Mouse (Mus musculus) MEL (cell line): ENCODE data around the gene Gtsf2. TPM values are rescaled to one million over a fixed set of nuclear protein-coding genes. Genes with fewer than 3 reads are reported as not detected.

Experiments
- DNase-seq: peaks from one replicate; pipeline ENCODE4 v3.0.0; 2011; ENCODE audit warnings: low read depth, low spot score
- H3K27ac ChIP-seq: 2 replicates; pipeline ENCODE4 v1.5.1; 2012; ENCODE audit warnings: low read depth, mild to moderate bottlenecking, control low read depth, low read length, moderate library complexity; ENCODE audit not compliant: control insufficient read depth
- H3K27me3 ChIP-seq, 2 experiments: fragments of 150-350 bp in 1 of 2; sonication (generic) in 1 of 2; 2 replicates each; pipeline ENCODE4 v1.6.1; 2012; ENCODE audit warnings: low read length in 2 of 2, mild to moderate bottlenecking in 2 of 2, improper control_type of control experiment in 1 of 2, moderate library complexity in 1 of 2; ENCODE audit not compliant: insufficient read depth in 2 of 2, control insufficient read depth in 1 of 2
- H3K36me3 ChIP-seq, 2 experiments: 2 replicates each; pipeline ENCODE4 v1.6.1; 2012 to 2014; ENCODE audit warnings: low read length in 2 of 2, improper control_type of control experiment in 1 of 2, inconsistent platforms in 1 of 2, mild to moderate bottlenecking in 1 of 2; ENCODE audit not compliant: insufficient read depth in 2 of 2, control insufficient read depth in 1 of 2
- H3K4me1 ChIP-seq, 2 experiments: fragments of 150-350 bp in 1 of 2; sonication (generic) in 1 of 2; 2 replicates each; pipeline ENCODE4 v1.6.1; 2012; ENCODE audit warnings: low read length in 2 of 2, improper control_type of control experiment in 1 of 2, mild to moderate bottlenecking in 1 of 2; ENCODE audit not compliant: insufficient read depth in 2 of 2, control insufficient read depth in 1 of 2
- H3K4me3 ChIP-seq, 2 experiments: fragments of 150-350 bp in 1 of 2; sonication (generic) in 1 of 2; 2 replicates each; pipeline ENCODE4 v1.5.1; 2012; ENCODE audit warnings: low read depth in 2 of 2, low read length in 2 of 2, mild to moderate bottlenecking in 2 of 2, moderate library complexity in 2 of 2, control low read depth in 1 of 2, improper control_type of control experiment in 1 of 2; ENCODE audit not compliant: control insufficient read depth in 1 of 2, insufficient read depth in 1 of 2
- H3K79me2 ChIP-seq: 2 replicates; pipeline ENCODE4 v1.6.1; 2012; ENCODE audit warnings: mild to moderate bottlenecking, low read length, moderate library complexity; ENCODE audit not compliant: control insufficient read depth, poor library complexity, insufficient read depth
- H3K9ac ChIP-seq: 2 replicates; pipeline ENCODE4 v1.6.1; 2012; ENCODE audit warnings: low read depth, mild to moderate bottlenecking, control low read depth, low read length, moderate library complexity; ENCODE audit not compliant: control insufficient read depth, poor library complexity, severe bottlenecking
- H3K9me3 ChIP-seq: fragments of 150-350 bp; sonication (generic); replicated peaks from 2 replicates; pipeline ENCODE4 v1.6.1; 2012; ENCODE audit warnings: mild to moderate bottlenecking, low read length, improper control_type of control experiment, moderate library complexity; ENCODE audit not compliant: insufficient read depth
- BHLHE40 ChIP-seq: IDR thresholded peaks from 2 replicates; pipeline ENCODE4 v1.6.1; 2012; ENCODE audit warnings: low read depth, mild to moderate bottlenecking, inconsistent platforms, low read length, improper control_type of control experiment, borderline replicate concordance
- CHD1 ChIP-seq: IDR thresholded peaks from 2 replicates; pipeline ENCODE4 v1.6.1; 2012; ENCODE audit warnings: low read depth, mild to moderate bottlenecking, inconsistent platforms, low read length, improper control_type of control experiment
- CHD2 ChIP-seq: IDR thresholded peaks from 2 replicates; pipeline ENCODE4 v1.6.1; 2011; ENCODE audit warnings: low read length, improper control_type of control experiment
- CTCF ChIP-seq, 3 experiments: IDR thresholded peaks in 2 of 3; conservative IDR thresholded peaks in 1 of 3; 2 replicates each; pipeline ENCODE4 v1.5.1; 2011 to 2012; ENCODE audit warnings: low read length in 3 of 3, low read depth in 2 of 3, mild to moderate bottlenecking in 2 of 3, improper control_type of control experiment in 1 of 3, inconsistent platforms in 1 of 3, mixed read lengths in 1 of 3, moderate library complexity in 1 of 3; ENCODE audit not compliant: control insufficient read depth in 1 of 3, insufficient read depth in 1 of 3, poor library complexity in 1 of 3, severe bottlenecking in 1 of 3
- E2F4 ChIP-seq: IDR thresholded peaks from 2 replicates; pipeline ENCODE4 v1.6.1; 2011; ENCODE audit warnings: low read depth, low read length, improper control_type of control experiment, borderline replicate concordance
- ELF1 ChIP-seq: IDR thresholded peaks from 2 replicates; pipeline ENCODE4 v1.6.1; 2014; ENCODE audit warnings: low read depth, mild to moderate bottlenecking, inconsistent platforms, low read length, improper control_type of control experiment, moderate library complexity
- EP300 ChIP-seq, 2 experiments: IDR thresholded peaks; 2 replicates each; pipeline ENCODE4 v1.6.1; 2011; ENCODE audit warnings: improper control_type of control experiment in 2 of 2, low read length in 2 of 2, low read depth in 1 of 2, mild to moderate bottlenecking in 1 of 2
- GABPA ChIP-seq: IDR thresholded peaks from 2 replicates; pipeline ENCODE4 v1.6.1; 2012; ENCODE audit warnings: low read depth, mild to moderate bottlenecking, inconsistent platforms, low read length, improper control_type of control experiment, moderate library complexity
- GATA1 ChIP-seq: IDR thresholded peaks from 2 replicates; pipeline ENCODE4 v1.6.1; 2011; ENCODE audit warnings: low read depth, low read length, improper control_type of control experiment
- HCFC1 ChIP-seq: IDR thresholded peaks from 2 replicates; pipeline ENCODE4 v1.6.1; 2012; ENCODE audit warnings: low read depth, mild to moderate bottlenecking, inconsistent platforms, low read length, improper control_type of control experiment, moderate library complexity
- KAT2A ChIP-seq: conservative IDR thresholded peaks from 2 replicates; pipeline ENCODE4 v1.6.1; 2012; ENCODE audit warnings: low read depth, low read length, improper control_type of control experiment, inconsistent platforms
- MXI1 ChIP-seq: IDR thresholded peaks from 2 replicates; pipeline ENCODE4 v1.6.1; 2011; ENCODE audit warnings: mild to moderate bottlenecking, low read depth, low read length, improper control_type of control experiment
- MYC ChIP-seq: IDR thresholded peaks from 2 replicates; pipeline ENCODE4 v1.6.1; 2011; ENCODE audit warnings: low read depth, mild to moderate bottlenecking, low read length, improper control_type of control experiment, moderate library complexity
- NELFE ChIP-seq: IDR thresholded peaks from 2 replicates; pipeline ENCODE4 v1.6.1; 2011; ENCODE audit warnings: low read depth, low read length, improper control_type of control experiment
- POLR2A ChIP-seq, 2 experiments: IDR thresholded peaks; 2 replicates each; pipeline ENCODE4 v1.6.1; 2011 to 2012; ENCODE audit warnings: low read length in 2 of 2, mild to moderate bottlenecking in 2 of 2, control low read depth in 1 of 2, improper control_type of control experiment in 1 of 2, low read depth in 1 of 2, moderate library complexity in 1 of 2; ENCODE audit not compliant: control insufficient read depth in 1 of 2, insufficient read depth in 1 of 2, poor library complexity in 1 of 2
- POLR2AphosphoS5 ChIP-seq: IDR thresholded peaks from 2 replicates; pipeline ENCODE4 v1.6.1; 2012; ENCODE audit warnings: low read depth, borderline replicate concordance, mild to moderate bottlenecking, inconsistent platforms, low read length, moderate library complexity, mixed read lengths
- RAD21 ChIP-seq: IDR thresholded peaks from 2 replicates; pipeline ENCODE4 v1.6.1; 2011; ENCODE audit warnings: mild to moderate bottlenecking, low read depth, low read length, improper control_type of control experiment
- SIN3A ChIP-seq: IDR thresholded peaks from 2 replicates; pipeline ENCODE4 v1.6.1; 2012; ENCODE audit warnings: low read length, improper control_type of control experiment, inconsistent platforms
- UBTF ChIP-seq: IDR thresholded peaks from 2 replicates; pipeline ENCODE4 v1.6.1; 2012; ENCODE audit warnings: low read depth, mild to moderate bottlenecking, inconsistent platforms, low read length, improper control_type of control experiment, moderate library complexity, borderline replicate concordance; ENCODE audit not compliant: insufficient read depth
- USF1 ChIP-seq: IDR thresholded peaks from 2 replicates; pipeline ENCODE4 v1.6.1; 2014; ENCODE audit warnings: low read depth, mild to moderate bottlenecking, inconsistent platforms, low read length, improper control_type of control experiment, moderate library complexity
- USF2 ChIP-seq, 2 experiments: IDR thresholded peaks; 2 replicates each; pipeline ENCODE4 v1.6.1; 2011 to 2012; ENCODE audit warnings: improper control_type of control experiment in 2 of 2, low read length in 2 of 2, borderline replicate concordance in 1 of 2, inconsistent platforms in 1 of 2, low read depth in 1 of 2, mild to moderate bottlenecking in 1 of 2; ENCODE audit not compliant: insufficient read depth in 1 of 2
- ZC3H11A ChIP-seq: IDR thresholded peaks from 2 replicates; pipeline ENCODE4 v1.6.1; 2012; ENCODE audit warnings: low read depth, mild to moderate bottlenecking, inconsistent platforms, low read length, improper control_type of control experiment
- ZKSCAN1 ChIP-seq: IDR thresholded peaks from 2 replicates; pipeline ENCODE4 v1.6.1; 2012; ENCODE audit warnings: low read depth, mild to moderate bottlenecking, inconsistent platforms, low read length, improper control_type of control experiment, moderate library complexity
- ZMIZ1 ChIP-seq: IDR thresholded peaks from 2 replicates; pipeline ENCODE4 v1.6.1; 2012; ENCODE audit warnings: low read depth, mild to moderate bottlenecking, inconsistent platforms, low read length, improper control_type of control experiment, moderate library complexity
- ZNF384 ChIP-seq: IDR thresholded peaks from 2 replicates; pipeline ENCODE4 v1.6.1; 2012; ENCODE audit warnings: low read depth, mild to moderate bottlenecking, inconsistent platforms, low read length, improper control_type of control experiment
- polyA plus RNA-seq, 2 experiments: library from polyadenylated mRNA; stranded (reverse) in 1 of 2; unstranded in 1 of 2; fragments of >175 nt in 1 of 2; fragments of >200 nt in 1 of 2; gene quantifications; 2 replicates each; pipeline versions ENCODE4 v1.2.1 to v1.2.4; 2012; ENCODE audit warnings: low replicate concordance in 2 of 2, low read depth in 1 of 2; ENCODE audit not compliant: insufficient read length in 2 of 2, insufficient read depth in 1 of 2, missing spikeins in 1 of 2
- total RNA-seq: library from RNA; depleted of rRNA; stranded (reverse); fragments of 300-350 nt; gene quantifications from 2 replicates; pipeline ENCODE4 v1.2.3, GENCODE M21; 2012

Gene Gtsf2
- total and polyA plus RNA-seq, 3 experiments = not detected

DNA sequence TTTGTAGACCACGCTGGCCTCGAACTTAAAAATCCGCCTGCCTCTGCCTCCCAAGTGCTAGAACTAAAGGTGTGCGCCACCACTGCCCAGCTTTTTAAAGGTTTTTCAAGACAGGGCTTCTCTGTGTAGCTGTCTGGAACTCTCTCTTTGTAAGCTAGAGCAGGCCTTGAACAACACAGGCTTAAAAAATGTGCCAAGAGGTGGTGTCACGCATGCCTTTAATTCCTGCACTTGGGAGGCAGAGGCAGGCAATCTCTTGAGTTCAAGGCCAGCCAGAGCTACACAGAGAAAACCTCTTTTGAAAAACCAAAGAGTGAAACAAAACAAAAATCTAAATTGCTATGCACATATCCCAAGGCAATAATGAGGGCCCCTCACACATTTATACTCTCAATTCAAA is 46.9 kb downstream of the Gtsf2 start:
- Histone ChIP-seq H3K4me3 (no peak overlapping the region), H3K27ac (no peak overlapping the region), H3K9ac (no peak overlapping the region), H3K36me3 (no peaks in the 10 kb centered on the region), H3K4me1 (no peaks in the 10 kb centered on the region), H3K27me3 (peaks cover 0 to 9% of the 10 kb centered on the region in 2 experiments; a peak in 3 of 4 replicates), H3K79me2 (no peaks in the 10 kb centered on the region), H3K9me3 (no peaks in the 10 kb centered on the region)
- no peak for DNase-seq
- no peak for TF ChIP-seq NELFE
- TF ChIP-seq ELF1 = no peak
- TF ChIP-seq ZNF384 = no peak
- no peak for TF ChIP-seq POLR2A (IDR thresholded peaks at IDR 0.05; ENCODE audit: control insufficient read depth in 1 of 2, insufficient read depth in 1 of 2, low read depth in 1 of 2, low read length in 2 of 2, poor library complexity in 1 of 2)
- no peak for TF ChIP-seq SIN3A
- no peak for TF ChIP-seq CHD1
- no peak for TF ChIP-seq USF2 (IDR thresholded peaks at IDR 0.05; ENCODE audit: borderline replicate concordance in 1 of 2, insufficient read depth in 1 of 2, low read depth in 1 of 2, low read length in 2 of 2)
- TF ChIP-seq MYC = no peak
- TF ChIP-seq POLR2AphosphoS5 = no peak
- no peak for TF ChIP-seq UBTF
- no peak for TF ChIP-seq CHD2

DNA sequence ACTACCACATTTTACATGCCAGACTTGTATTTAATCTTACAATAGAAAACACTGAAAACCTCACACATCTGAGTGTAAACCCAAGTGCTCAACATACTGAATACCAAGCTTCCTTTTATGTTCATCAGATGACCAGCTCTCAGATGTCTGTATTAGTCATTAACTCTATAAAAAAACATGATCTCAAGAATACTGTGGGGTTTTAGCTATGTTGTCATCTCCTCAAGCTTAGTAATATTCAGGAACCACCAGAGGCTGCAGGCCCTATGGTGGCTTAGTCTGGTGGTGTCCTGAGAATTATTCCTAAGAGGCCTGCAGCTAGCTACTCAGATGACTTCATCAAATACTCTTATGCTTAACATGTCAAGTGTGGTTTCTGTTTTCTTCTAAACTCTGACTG is 54.7 kb downstream of the Gtsf2 start:
- Histone ChIP-seq H3K36me3 (no peaks in the 10 kb centered on the region), H3K27me3 (peaks cover 0 to 2% of the 10 kb centered on the region in 2 experiments; a peak in 2 of 4 replicates)
- DNase-seq = no peak

More for the DNA sequence above, 54.7 kb downstream of the Gtsf2 start:
- no peaks in the 10 kb centered on the region for H3K79me2 ChIP-seq
- TF ChIP-seq ZKSCAN1 (no peak), CHD1 (no peak), GATA1 (no peak), USF1 (no peak), MYC (no peak), E2F4 (no peak), RAD21 (no peak), KAT2A (no peak), HCFC1 (no peak), ELF1 (no peak), MXI1 (no peak), SIN3A (no peak), GABPA (no peak), BHLHE40 (no peak), ZC3H11A (no peak), CTCF (IDR thresholded peaks at IDR 0.05 in 2 of 3, conservative IDR thresholded peaks at IDR 0.05 in 1 of 3; ENCODE audit: control insufficient read depth in 1 of 3, insufficient read depth in 1 of 3, low read depth in 2 of 3, low read length in 3 of 3, poor library complexity in 1 of 3, severe bottlenecking in 1 of 3) (no peak), ZMIZ1 (no peak), NELFE (no peak), EP300 (IDR thresholded peaks at IDR 0.05; ENCODE audit: low read depth in 1 of 2, low read length in 2 of 2) (no peak)
- H3K4me3 ChIP-seq = no peak overlapping the region
- no peaks in the 10 kb centered on the region for H3K4me1 ChIP-seq
- no peak overlapping the region for H3K27ac ChIP-seq
- H3K9ac ChIP-seq = no peak overlapping the region
- no peaks in the 10 kb centered on the region for H3K9me3 ChIP-seq
